Mouse (Mus musculus): ENCODE data around the gene Adgrf4.

DNA sequence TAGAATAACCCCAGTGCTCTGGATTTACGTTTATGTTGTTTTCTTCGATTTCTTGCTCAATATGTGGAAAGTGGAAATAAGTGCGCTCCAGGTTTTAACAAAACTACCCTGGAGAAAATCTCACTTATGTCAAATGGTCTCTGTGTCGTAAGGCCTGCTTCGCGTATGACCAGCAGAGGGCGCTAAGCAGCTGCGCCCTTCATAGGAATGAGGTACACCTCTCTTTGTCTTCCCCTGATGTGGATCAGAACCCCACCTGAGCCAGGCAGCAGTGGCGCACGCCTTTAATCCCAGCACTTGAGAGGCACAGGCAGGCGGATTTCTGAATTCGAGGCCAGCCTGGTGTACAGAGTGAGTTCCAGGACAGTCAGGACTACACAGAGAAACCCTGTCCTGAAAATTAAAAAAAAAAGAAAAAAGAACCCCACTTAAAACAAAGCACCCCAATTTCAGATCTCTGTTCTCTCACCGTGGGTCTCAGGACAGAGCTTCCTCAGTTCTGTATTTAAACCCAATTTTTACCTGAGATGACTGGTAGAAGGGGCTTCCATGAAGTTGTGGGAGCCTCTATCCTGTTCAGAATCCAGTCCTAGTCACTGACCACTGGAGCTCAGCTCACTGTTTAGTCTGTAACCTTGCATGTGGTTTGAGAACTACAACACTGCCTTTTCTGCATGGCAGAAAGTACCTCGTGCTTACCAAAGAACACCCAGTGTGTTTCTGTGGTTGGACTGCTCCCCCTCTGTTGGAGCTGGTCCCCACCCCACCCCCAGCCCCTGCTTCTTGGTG, 33.3 kb downstream of the Adgrf4 start:
- TF ChIP-seq CTCF (IDR thresholded peaks at IDR 0.05; ENCODE audit: low read depth, low read length): peak; percentile 97
- no peak for TF ChIP-seq EP300 (IDR thresholded peaks at IDR 0.05; ENCODE audit: insufficient read depth, low read depth, low read length)

Measured in ES-Bruce4 (cell line).